Mouse (Mus musculus) neural tube, embryonic 12.5 days (tissue): ENCODE results near the gene Zbtb25. TPM values are rescaled to one million over a fixed set of nuclear protein-coding genes. Genes with fewer than 3 reads are reported as not detected.

Source experiments
- ATAC-seq: fragments of 200-750 bp; cut with Nextera tagmentation; 2 replicates; pipeline ENCODE4 v1.8.0; 2017; ENCODE audit warnings: low read depth, mild to moderate bottlenecking, moderate TSS enrichment, moderate library complexity; ENCODE audit not compliant: low FRiP score
- H3K27ac ChIP-seq: fragments of 300-500 bp; sonication (generic); 2 replicates; pipeline ENCODE4 v1.5.1; 2016
- H3K27me3 ChIP-seq: fragments of 300-500 bp; sonication (generic); replicated peaks from 2 replicates; pipeline ENCODE4 v1.6.1; 2016; ENCODE audit warnings: mild to moderate bottlenecking
- H3K36me3 ChIP-seq: fragments of 300-500 bp; sonication (generic); 2 replicates; pipeline ENCODE4 v1.6.1; 2016; ENCODE audit warnings: mild to moderate bottlenecking
- H3K4me1 ChIP-seq: fragments of 300-500 bp; sonication (generic); 2 replicates; pipeline ENCODE4 v1.6.1; 2016
- H3K4me2 ChIP-seq: fragments of 300-500 bp; sonication (generic); replicated peaks from 2 replicates; pipeline ENCODE4 v1.6.1; 2016; ENCODE audit warnings: mild to moderate bottlenecking
- H3K4me3 ChIP-seq: fragments of 300-500 bp; sonication (generic); 2 replicates; pipeline ENCODE4 v1.5.1; 2016
- H3K9ac ChIP-seq: fragments of 300-500 bp; sonication (generic); 2 replicates; pipeline ENCODE4 v1.6.1; 2016; ENCODE audit warnings: mild to moderate bottlenecking
- H3K9me3 ChIP-seq: fragments of 300-500 bp; sonication (generic); 2 replicates; pipeline ENCODE4 v1.6.1; 2016; ENCODE audit warnings: mild to moderate bottlenecking
- WGBS: fragments of 180-500 bp; shearing (Covaris S2); methylation state at CpG from one replicate; pipeline ENCODE4 v1.1.7; 2016; 5-methylcytosine and 5-hydroxymethylcytosine counted together
- polyA plus RNA-seq: library from polyadenylated mRNA; unstranded; fragments of >200 nt; fragmentation: Nextera tagmentation; extraction: Ambion mirVana; gene quantifications from 2 replicates; pipeline ENCODE4 v1.2.1, GENCODE M21; 2016

The Zbtb25 gene
- 15.1 and 17.9 TPM in 2 replicates for polyA plus RNA-seq

- Histone ChIP-seq H3K4me2 (peak within 1 kb of the TSS; percentile 87), H3K36me3 (no peaks in the 10 kb centered on the region), H3K9ac (peak within 1 kb of the TSS; percentile 97), H3K27ac (peak within 1 kb of the TSS; percentile 95), H3K4me3 (peak within 1 kb of the TSS; percentile 86), H3K9me3 (no peaks in the 10 kb centered on the region), H3K27me3 (no peaks in the 10 kb centered on the region), H3K4me1 (peaks cover 36% of the 10 kb centered on the region)
- under 1% methylated on average over 91 of the region's 96 CpGs for WGBS
- peak; percentile 85 for ATAC-seq
Observed at GRCm38 (mm10) chr12:76369206-76369977, at the start of gene Zbtb25. Gene Zbtb25 (minus strand): TSS chr12:76369602.

DNA sequence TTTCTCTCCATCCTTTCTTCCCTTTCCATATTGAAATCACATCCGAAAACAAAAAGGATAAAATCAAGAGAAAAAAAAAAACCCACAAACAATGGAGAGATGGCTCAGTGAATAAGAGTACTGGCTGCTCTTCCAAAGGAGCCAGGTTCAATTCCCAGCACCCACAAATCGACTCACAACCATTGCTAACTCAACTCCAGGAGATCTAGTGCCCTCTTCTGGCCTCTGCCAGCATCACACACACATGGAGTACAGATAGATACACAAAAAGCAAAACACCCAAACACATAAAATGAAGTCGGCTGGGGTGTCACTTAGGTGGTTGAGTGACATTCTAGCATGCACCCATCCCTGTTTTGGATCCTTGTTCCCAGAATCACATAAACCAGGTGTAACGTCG, 48.9 kb upstream of the Zbtb25 start:
- 91% methylated on average over 5 of the region's 5 CpGs for WGBS
- Histone ChIP-seq H3K27me3 (peaks cover 19% of the 10 kb centered on the region; the same call in 1 of the 2 replicates), H3K4me1 (peaks cover 7% of the 10 kb centered on the region), H3K36me3 (no peaks in the 10 kb centered on the region), H3K4me3 (no peak overlapping the region), H3K9ac (no peak overlapping the region), H3K4me2 (no peak overlapping the region), H3K9me3 (no peaks in the 10 kb centered on the region), H3K27ac (no peak overlapping the region)
- ATAC-seq: no peak

DNA sequence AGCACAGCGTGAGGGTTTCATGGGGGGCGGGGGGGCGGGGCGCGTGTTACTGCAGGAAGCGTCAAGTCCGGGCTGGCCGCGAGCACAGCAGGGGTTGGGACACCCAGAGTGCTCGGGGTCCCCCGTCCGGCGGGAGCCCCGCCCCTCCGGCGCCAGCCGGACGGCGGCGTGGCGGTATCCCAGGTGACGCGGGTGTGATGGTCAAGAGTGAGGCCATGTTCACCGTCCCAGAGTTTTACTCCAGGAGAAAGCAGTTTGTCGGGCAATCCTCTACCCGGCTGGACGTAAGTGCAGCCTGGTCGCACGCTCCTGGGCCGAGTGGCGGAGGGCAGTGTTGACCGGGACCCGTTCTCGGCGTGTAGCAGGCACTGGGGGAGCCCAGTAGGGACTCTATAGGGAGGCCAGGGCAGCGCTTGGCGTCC, 48.0 kb upstream of the Zbtb25 start, which contains the start of gene Ppp1r36:
Ppp1r36 (plus strand) TSS at position 106 of the 422 bp plus-strand sequence.
- Histone ChIP-seq H3K9me3 (no peaks in the 10 kb centered on the region), H3K4me2 (peak within 1 kb of the TSS; percentile 86), H3K4me1 (peaks cover 7% of the 10 kb centered on the region), H3K4me3 (peak within 1 kb of the TSS; percentile 42), H3K36me3 (no peaks in the 10 kb centered on the region), H3K9ac (0 out of 2 replicates have a peak within 1 kb of the TSS, but pooled peaks have one; percentile 29), H3K27me3 (peaks cover 19% of the 10 kb centered on the region; the same call in 1 of the 2 replicates), H3K27ac (no peak within 1 kb of the TSS)
- ATAC-seq: 0 out of 2 replicates have a peak, but pooled peaks have one; percentile 21
- WGBS: 2% methylated on average over 37 of the region's 37 CpGs

- no peak for ATAC-seq
- Histone ChIP-seq H3K9me3 (no peaks in the 10 kb centered on the region), H3K9ac (no peak overlapping the region), H3K27ac (no peak overlapping the region), H3K4me3 (no peak overlapping the region), H3K4me1 (peaks cover 7% of the 10 kb centered on the region), H3K27me3 (peaks cover 19% of the 10 kb centered on the region; the same call in 1 of the 2 replicates), H3K36me3 (no peaks in the 10 kb centered on the region), H3K4me2 (no peak overlapping the region)
- WGBS: 91% methylated on average over 12 of the region's 12 CpGs
Observed at GRCm38 (mm10) chr12:76415383-76416010, 46.1 kb upstream of the Zbtb25 start.

DNA sequence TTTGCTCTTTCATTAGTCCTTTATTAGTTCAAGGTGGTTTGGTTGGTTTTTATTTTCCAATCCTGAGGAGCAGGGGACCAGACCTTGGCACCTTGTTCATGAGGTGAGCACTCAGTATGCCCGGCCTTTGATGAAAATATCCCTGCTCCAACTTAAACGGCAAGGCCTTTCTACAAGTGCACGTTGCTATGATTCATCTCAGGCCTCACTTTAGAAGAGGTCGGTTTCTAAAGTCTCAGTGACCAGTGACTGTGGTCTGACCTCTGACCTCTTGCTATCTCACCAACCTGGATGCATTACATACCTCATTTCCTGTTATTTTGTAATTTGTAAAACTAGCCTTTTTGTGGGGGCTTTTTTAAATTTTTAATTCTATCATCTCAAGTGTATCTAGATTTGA, 39.8 kb upstream of the Zbtb25 start:
- Histone ChIP-seq H3K4me2 (no peak overlapping the region), H3K27me3 (peaks cover 33% of the 10 kb centered on the region), H3K9ac (no peak overlapping the region), H3K4me3 (no peak overlapping the region), H3K36me3 (no peaks in the 10 kb centered on the region), H3K9me3 (no peaks in the 10 kb centered on the region), H3K4me1 (peaks cover 15% of the 10 kb centered on the region), H3K27ac (no peak overlapping the region)
- 69% methylated on average over 4 of the region's 4 CpGs for WGBS
- no peak for ATAC-seq

GRCm38 (mm10) chr12:76407184-76407583, 37.8 kb upstream of the Zbtb25 start:
- no peak overlapping the region for H3K27ac ChIP-seq
- H3K4me2 ChIP-seq: no peak overlapping the region
- H3K36me3 ChIP-seq: no peaks in the 10 kb centered on the region
- peaks cover 40% of the 10 kb centered on the region for H3K27me3 ChIP-seq
- no peaks in the 10 kb centered on the region for H3K9me3 ChIP-seq
- WGBS: 43% methylated on average over 1 of the region's 1 CpGs
- H3K4me3 ChIP-seq: no peak overlapping the region
- no peak for ATAC-seq
- H3K4me1 ChIP-seq: peaks cover 20% of the 10 kb centered on the region
- no peak overlapping the region for H3K9ac ChIP-seq

- WGBS: 4% methylated on average over 23 of the region's 23 CpGs
- H3K27me3 ChIP-seq: peaks cover 40% of the 10 kb centered on the region
Observed at GRCm38 (mm10) chr12:76405971-76406370, 36.6 kb upstream of the Zbtb25 start.

DNA sequence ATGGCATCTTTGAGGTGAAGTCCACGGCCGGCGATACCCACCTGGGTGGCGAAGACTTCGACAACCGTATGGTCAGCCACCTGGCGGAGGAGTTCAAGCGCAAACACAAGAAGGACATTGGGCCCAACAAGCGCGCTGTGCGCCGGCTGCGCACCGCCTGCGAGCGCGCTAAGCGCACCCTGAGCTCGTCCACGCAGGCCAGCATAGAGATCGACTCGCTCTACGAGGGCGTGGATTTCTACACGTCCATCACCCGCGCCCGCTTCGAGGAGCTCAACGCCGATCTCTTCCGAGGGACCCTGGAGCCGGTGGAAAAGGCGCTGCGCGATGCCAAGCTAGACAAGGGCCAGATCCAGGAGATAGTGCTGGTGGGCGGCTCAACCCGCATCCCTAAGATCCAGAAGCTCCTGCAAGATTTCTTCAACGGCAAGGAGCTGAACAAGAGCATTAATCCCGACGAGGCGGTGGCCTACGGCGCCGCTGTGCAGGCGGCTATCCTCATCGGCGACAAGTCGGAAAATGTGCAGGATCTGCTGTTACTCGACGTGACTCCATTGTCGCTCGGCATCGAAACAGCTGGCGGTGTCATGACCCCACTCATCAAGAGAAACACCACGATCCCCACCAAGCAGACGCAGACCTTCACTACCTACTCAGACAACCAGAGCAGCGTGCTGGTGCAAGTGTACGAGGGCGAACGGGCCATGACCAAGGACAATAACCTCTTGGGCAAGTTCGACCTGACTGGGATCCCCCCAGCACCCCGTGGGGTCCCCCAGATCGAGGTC, 36.0 kb upstream of the Zbtb25 start:
- 4% methylated on average over 64 of the region's 64 CpGs for WGBS
- Histone ChIP-seq H3K27me3 (peaks cover 40% of the 10 kb centered on the region), H3K9me3 (no peaks in the 10 kb centered on the region), H3K9ac (no peak overlapping the region), H3K4me2 (peak overlapping the region; percentile 80), H3K4me3 (0 out of 2 replicates have a peak overlapping the region, but pooled peaks have one; percentile 63), H3K27ac (no peak overlapping the region), H3K4me1 (peaks cover 20% of the 10 kb centered on the region), H3K36me3 (no peaks in the 10 kb centered on the region)
- no peak for ATAC-seq

More at GRCm38 (mm10) chr12:76405971-76406370, 36.6 kb upstream of the Zbtb25 start:
- Histone ChIP-seq H3K36me3 (no peaks in the 10 kb centered on the region), H3K9ac (no peak overlapping the region), H3K27ac (no peak overlapping the region), H3K9me3 (no peaks in the 10 kb centered on the region), H3K4me1 (peaks cover 20% of the 10 kb centered on the region), H3K4me3 (no peak overlapping the region), H3K4me2 (peak overlapping the region; percentile 80)
- no peak for ATAC-seq

- no peaks in the 10 kb centered on the region for H3K36me3 ChIP-seq
- 8% methylated on average over 20 of the region's 20 CpGs for whole genome bisulfite sequencing
- no peaks in the 10 kb centered on the region for H3K9me3 ChIP-seq
- peak overlapping the region; percentile 80 for H3K4me2 ChIP-seq
- peaks cover 20% of the 10 kb centered on the region for H3K4me1 ChIP-seq
- peaks cover 40% of the 10 kb centered on the region for H3K27me3 ChIP-seq
- no peak for ATAC-seq
- peak overlapping the region; percentile 63 for H3K4me3 ChIP-seq
- no peak overlapping the region for H3K27ac ChIP-seq
- no peak overlapping the region for H3K9ac ChIP-seq
Observed at GRCm38 (mm10) chr12:76404836-76405182, 35.4 kb upstream of the Zbtb25 start.

DNA sequence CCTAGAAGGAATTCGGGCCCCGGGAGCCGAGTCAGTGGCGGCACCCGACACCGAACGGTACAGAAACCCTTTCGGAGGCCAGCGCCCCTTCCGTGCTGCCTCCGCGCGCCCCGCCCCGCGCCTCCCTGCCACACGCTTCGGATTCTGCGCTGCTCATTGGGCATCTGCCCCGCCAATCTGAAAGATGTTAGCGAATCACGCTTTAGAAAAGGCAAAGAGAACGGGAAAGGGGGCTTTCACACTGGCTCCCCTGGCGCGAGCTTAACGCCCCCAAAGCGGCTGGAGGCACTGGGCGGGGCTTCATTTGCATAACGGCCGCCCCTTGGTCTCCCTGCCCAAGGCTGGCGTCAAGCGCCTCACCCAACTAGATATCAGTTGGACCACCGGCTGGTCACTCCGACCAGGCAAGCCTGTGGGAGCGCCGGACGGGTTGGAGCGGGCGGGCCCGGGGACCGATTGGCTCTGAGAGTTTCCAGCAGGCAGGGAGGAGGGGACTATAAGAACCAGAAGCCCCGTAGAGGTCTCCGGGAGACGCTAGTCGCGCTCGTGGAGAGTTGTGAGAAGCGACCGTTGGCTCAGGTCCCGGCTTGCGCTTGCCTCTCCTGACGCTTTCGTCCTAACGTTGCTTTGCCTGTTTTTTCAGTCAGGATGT, 34.6 kb upstream of the Zbtb25 start, which contains the start of gene Hspa2:
Hspa2 (plus strand) TSS at position 291 of the 652 bp plus-strand sequence.
- no peaks in the 10 kb centered on the region for H3K9me3 ChIP-seq
- peak within 1 kb of the TSS; percentile 80 for H3K4me2 ChIP-seq
- peak within 1 kb of the TSS; percentile 63 for H3K4me3 ChIP-seq
- peaks cover 20% of the 10 kb centered on the region for H3K4me1 ChIP-seq
- under 1% methylated on average over 54 of the region's 54 CpGs for WGBS
- no peak within 1 kb of the TSS for H3K27ac ChIP-seq
- no peaks in the 10 kb centered on the region for H3K36me3 ChIP-seq
- H3K9ac ChIP-seq: peak within 1 kb of the TSS; percentile 56
- peak; percentile 96 for ATAC-seq
- H3K27me3 ChIP-seq: peaks cover 40% of the 10 kb centered on the region

GRCm38 (mm10) chr12:76402991-76403885, 33.8 kb upstream of the Zbtb25 start:
- no peak overlapping the region for H3K27ac ChIP-seq
- peak; percentile 92 for ATAC-seq
- under 1% methylated on average over 54 of the region's 54 CpGs for WGBS
- peak overlapping the region; percentile 80 for H3K4me2 ChIP-seq
- H3K27me3 ChIP-seq: peaks cover 40% of the 10 kb centered on the region
- H3K9ac ChIP-seq: peak overlapping the region; percentile 56
- H3K36me3 ChIP-seq: no peaks in the 10 kb centered on the region
- peak overlapping the region; percentile 63 for H3K4me3 ChIP-seq
- peaks cover 20% of the 10 kb centered on the region for H3K4me1 ChIP-seq
- H3K9me3 ChIP-seq: no peaks in the 10 kb centered on the region
